Mouse (Mus musculus) cerebellum, adult 9-10 months (tissue): Measurements from ENCODE around the gene Klhdc3.

Source experiments
- DNase-seq: peaks from one replicate; pipeline ENCODE4 v3.0.0; 2022

The Klhdc3 gene

GRCm38 (mm10) chr17:46651755-46652547 lies 28.8 kb downstream of the Klhdc3 start:
- DNase-seq = no peak

GRCm38 (mm10) chr17:46651292-46651691 lies 29.4 kb downstream of the Klhdc3 start:
- no peak for DNase-seq

- peak; percentile 87 for DNase-seq
Observed at GRCm38 (mm10) chr17:46650232-46651031, 30.3 kb downstream of the Klhdc3 start, which contains the start of gene Cul7. Gene Cul7 (plus strand): TSS chr17:46650337.

- no peak for DNase-seq
Observed at GRCm38 (mm10) chr17:46649811-46650210, 30.9 kb downstream of the Klhdc3 start.

- DNase-seq = no peak
Observed at GRCm38 (mm10) chr17:46648436-46648835, 32.3 kb downstream of the Klhdc3 start.

- no peak for DNase-seq
Observed at GRCm38 (mm10) chr17:46647279-46647678, 33.4 kb downstream of the Klhdc3 start.

GRCm38 (mm10) chr17:46646322-46646662 lies 34.4 kb downstream of the Klhdc3 start:
- DNase-seq = no peak

- DNase-seq = peak; percentile 99
Observed at GRCm38 (mm10) chr17:46645561-46646321, 35.0 kb downstream of the Klhdc3 start, which contains the start of the genes Klc4 and Mrpl2. Gene Klc4 (minus strand): TSS chr17:46646022. Gene Mrpl2 (plus strand): TSS chr17:46646229.

- DNase-seq = peak; percentile 80
Observed at GRCm38 (mm10) chr17:46644916-46645475, 35.7 kb downstream of the Klhdc3 start.

GRCm38 (mm10) chr17:46644152-46644805 lies 36.4 kb downstream of the Klhdc3 start:
- DNase-seq = no peak

GRCm38 (mm10) chr17:46642060-46642459 lies 38.7 kb downstream of the Klhdc3 start:
- peak; percentile 42 for DNase-seq

- DNase-seq = no peak
Observed at GRCm38 (mm10) chr17:46639929-46640328, 40.8 kb downstream of the Klhdc3 start.

- DNase-seq = peak; percentile 89
Observed at GRCm38 (mm10) chr17:46636831-46637523, 43.7 kb downstream of the Klhdc3 start.

- no peak for DNase-seq
Observed at GRCm38 (mm10) chr17:46629685-46630441, 50.9 kb downstream of the Klhdc3 start.

GRCm38 (mm10) chr17:46628791-46629684 lies 51.7 kb downstream of the Klhdc3 start, which contains the start of gene Ptk7:
Gene Ptk7 (minus strand): TSS chr17:46629504.
- peak; percentile 43 for DNase-seq

GRCm38 (mm10) chr17:46628471-46628790 lies 52.3 kb downstream of the Klhdc3 start:
- peak; percentile 44 for DNase-seq

GRCm38 (mm10) chr17:46627409-46627808 lies 53.3 kb downstream of the Klhdc3 start:
- no peak for DNase-seq

GRCm38 (mm10) chr17:46624598-46624997 lies 56.1 kb downstream of the Klhdc3 start:
- DNase-seq = no peak
